Mouse (Mus musculus) layer of hippocampus, adult 11-12 months (tissue): ENCODE measurements at regions not wholly inside any gene's neighbourhood (a gene's known extent, or its start where the extent isn't known, plus 50 kb on each side); places are given as distances from the start of the nearest gene placed in this dataset.

Source experiments
- DNase-seq: peaks from one replicate; pipeline ENCODE4 v3.0.0; 2022; ENCODE audit warnings: low spot score

DNA sequence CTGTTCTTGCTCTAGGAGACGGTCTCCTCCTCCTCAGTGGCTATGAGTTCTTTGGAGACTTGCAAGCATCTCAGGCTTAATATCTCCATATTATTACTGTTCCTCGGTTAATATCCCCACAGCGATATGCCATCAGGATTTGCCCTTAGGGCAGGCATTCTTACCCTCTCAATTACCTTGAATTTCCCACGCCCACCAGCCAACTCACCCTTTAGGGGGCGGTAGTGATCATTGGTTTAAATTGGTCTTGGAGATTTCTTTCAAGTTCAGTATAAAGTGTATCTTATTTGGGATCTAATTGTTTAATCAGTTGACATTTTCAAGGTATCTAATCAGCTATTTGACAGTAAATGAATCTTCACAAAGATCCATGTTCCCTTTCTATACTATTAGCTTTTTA, 162.5 kb downstream of the Emp1 start:
- DNase-seq = peak; percentile 37

DNA sequence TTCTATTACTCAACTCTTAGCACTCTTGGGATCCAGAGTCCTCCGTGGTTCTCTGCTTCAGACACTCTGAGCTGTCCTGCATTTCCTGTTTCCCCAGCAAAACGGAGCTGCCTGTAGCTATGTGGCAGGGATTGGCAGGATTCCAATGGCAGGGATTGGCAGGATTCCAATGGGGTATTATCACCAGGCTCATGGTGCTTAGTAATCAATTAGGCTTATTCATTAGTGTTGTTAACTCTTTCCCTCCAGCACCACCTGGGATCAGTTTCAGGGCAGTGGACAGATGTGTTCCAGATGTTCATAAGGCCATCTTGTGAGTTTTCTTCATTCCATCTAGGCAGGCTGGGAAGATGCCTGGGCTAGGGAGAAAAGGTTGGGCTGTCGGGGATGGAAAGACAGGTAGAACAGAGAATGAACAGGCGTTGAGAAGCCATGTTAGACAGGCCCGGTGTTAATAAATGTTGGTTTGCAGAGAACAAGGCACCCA, 163.5 kb downstream of the Emp1 start:
- peak; percentile 52 for DNase-seq

DNA sequence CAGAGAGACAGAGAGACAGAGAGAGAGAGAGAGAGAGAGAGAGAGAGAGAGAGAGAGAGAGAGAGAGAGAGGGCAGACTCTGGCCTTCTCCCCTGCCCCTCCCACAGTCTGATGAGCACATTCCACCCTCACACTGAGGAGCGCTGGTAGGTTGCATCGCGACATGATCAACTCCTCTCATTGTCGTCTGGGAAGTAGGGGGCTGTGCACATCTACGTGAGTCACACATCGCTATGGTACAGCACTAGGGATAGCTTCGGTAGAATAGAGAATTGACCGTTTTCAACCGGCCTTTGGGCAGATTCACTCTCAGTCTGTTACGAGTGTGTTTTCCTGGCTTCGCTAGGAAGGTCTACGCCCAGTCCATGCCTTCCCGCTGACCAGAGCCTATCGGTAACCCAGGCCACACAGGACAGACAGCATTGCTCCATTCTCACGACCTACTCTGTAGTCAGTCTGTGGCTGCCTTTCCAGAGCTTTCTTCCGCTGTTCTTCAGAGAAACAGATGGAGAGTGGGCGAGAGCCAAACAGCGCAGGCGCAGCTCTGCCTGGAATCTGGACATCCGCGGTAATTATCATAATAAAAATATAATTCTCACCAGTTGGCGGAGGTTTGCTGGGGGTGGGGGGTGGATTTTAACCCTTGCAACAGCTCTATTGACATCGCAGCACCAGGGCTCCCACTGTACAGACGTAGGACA, 164.3 kb downstream of the Emp1 start:
- DNase-seq = peak; percentile 78

DNA sequence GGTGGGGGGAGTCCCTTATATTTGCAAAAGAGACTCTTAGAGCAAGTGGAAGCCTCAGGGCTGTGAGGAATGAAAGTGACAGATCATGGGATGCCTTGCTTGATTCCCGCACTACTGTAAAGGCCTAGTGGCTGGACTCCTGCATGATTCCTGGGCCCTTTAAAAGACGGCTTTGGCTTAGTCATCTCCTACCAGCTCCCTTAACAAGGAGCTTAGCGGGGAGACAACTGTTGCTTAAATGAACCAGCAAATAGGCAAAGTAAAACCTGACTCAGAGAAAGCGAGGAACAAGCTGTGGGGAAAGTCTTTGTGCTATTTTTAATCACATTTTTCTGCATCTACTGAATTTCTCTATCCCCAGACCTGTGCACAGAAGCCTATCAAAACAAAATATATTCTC, 165.5 kb downstream of the Emp1 start:
- no peak for DNase-seq

DNA sequence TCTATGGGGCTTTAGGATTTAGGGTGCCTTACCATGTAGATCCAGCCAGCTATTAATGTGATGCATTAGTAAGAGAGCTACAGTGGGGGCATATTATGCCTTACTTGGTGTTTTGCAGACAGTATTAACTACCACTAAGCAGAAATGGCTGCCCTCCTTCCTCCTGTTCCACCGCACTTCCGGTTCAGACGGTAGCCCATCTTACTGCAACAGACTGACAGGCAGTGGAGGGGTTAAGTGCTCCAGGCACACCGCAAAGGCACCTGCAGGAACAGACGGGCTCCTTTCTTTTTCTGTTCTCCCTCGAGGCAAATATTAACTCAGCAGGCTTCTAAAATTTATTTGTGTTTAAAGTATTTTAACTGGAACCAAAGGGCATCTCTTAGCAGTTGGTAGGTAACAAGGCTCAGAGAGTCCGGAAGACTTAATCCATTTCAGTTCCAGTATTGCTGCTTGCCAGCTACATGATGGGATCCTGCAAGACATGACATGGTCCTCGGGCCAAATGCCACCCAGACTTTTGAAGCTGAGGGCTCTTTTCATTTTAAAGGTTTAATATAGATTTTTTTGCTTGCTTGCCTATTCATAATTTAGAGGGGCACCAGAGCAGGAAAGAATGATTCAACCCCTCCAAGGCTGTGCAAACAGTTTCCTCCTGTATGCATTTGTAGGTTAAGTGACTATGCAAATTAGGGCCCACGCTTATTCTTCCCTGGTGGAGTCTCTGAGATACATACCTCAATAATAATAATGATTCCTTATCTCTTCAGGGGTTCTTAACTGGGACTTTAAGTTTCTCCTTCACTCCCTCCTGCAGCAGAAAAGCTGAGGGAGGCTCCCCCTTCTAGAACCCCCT, 177.7 kb downstream of the Emp1 start:
- DNase-seq = no peak

DNA sequence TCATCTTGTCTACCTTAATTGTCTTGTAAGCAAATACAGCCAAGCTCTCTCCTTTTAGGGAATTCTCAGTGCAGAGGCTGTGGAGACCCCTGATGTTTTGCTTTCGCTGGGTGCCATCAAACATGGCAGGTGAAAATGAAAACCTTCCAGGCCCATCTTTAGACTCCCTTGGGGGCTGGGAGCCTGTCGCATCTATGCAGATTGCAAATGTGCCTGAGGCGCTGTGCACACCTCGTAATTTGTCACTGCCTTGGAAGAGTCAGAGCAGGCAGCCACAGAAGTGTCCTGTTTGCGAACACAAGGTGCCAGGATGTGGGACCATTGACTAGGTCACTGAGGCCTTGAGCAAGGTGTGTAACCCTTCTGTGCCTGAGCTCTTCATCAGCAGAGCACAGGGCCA, 179.2 kb downstream of the Emp1 start:
- no peak for DNase-seq

DNA sequence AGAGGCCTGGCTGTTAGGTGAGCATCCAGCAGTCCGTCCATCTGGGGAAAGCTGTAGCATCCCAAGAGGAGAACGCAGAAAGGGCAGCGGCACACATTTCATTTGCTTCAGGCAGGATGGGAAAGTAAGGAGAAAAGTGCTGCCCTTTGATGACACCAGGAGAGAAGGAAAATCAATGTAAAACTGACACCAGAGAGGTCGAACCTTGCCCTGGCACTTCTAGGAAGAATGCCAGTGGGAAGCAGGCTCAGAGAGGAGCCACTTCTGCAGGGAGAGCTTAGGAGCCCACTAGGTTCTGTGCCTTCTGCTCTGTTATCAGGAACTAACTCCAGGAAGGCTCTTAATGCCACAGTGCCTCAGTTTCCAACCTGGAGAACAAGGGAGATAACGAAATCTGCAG, 180.0 kb downstream of the Emp1 start:
- no peak for DNase-seq

DNA sequence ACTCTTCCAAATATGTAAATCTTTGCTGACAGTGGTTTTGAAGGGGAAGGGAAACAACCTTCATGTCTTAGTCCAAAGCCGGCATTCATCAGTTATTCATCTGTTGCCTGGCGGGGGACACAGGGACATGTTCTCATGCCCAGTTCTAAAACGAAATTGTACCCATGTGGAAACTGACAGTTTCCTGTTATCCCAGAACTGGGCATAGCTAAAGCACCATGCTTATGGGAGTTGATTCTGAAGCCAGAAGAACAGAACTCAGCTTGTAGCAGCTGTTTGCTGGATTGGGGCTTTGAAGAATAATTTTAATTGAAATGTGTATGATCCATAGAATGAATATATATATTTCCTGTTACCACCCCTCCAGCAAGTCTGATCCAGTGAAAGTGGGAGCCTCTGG, 181.0 kb downstream of the Emp1 start:
- DNase-seq = no peak

DNA sequence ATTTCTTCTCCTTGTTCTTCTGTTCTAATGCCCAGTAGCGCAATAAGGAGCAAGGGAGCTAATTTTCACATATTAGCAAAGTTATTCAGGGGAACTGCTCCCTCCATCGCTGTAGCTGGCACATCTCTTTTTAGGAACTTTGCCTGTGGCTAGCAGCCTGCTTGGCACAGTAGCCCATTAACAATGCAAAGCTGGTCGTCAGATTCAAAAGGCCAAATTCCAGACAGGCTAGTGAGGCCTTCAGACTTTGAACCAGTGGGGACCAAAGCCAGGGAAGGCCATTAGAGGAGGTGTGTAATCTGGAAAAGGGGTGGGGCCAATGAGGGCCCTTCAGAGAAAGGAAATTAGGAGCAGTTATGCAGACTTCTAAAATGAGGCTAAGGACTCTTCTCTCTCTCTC, 181.5 kb downstream of the Emp1 start:
- no peak for DNase-seq

DNA sequence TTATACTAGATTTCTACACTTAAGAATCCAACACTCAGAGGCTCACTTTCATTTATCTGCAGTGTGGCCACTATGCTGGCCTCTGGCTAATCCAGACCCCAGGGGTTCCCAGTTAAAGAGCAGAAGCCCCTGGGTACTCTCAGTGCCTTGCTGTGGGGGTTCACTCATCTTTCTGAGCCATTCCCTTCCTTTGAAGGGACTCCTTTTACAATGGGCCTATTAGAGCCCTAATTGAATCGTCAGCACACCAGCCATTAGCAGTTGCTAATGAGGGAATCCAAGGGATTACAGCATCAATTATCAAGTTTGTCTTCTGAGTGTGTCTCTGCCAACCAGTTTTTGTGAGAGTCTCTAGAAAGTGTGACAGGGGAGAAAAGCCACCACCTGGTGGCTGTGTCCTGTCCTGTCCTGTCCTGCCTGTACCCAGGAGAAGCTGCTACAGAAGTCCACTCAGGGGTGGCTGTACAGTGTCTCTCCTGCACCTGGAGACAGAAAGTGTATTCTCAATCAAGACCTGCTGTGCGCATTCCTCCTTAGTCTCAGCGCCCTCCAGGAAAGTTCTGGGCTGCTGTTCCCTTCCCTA, 188.1 kb downstream of the Emp1 start:
- DNase-seq = no peak

DNA sequence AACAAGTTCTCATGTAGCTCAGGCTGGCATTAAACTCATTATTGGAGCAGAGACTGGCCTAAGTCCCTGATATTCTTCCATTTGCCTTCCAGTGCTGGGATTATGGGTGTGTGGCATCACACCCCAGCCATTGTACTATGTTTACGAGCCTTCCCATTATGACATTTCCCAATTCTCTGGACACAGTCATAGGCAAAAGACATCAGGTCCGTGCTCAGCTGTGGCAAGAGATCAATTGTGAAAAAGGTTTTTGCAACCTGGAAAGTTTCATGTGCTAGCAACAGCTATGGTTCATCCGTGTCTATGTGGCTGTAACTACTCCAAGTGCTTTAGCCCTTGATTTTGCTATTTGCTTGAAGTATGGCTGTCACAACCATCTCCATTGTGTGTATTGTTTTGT, 190.1 kb downstream of the Emp1 start:
- no peak for DNase-seq

DNA sequence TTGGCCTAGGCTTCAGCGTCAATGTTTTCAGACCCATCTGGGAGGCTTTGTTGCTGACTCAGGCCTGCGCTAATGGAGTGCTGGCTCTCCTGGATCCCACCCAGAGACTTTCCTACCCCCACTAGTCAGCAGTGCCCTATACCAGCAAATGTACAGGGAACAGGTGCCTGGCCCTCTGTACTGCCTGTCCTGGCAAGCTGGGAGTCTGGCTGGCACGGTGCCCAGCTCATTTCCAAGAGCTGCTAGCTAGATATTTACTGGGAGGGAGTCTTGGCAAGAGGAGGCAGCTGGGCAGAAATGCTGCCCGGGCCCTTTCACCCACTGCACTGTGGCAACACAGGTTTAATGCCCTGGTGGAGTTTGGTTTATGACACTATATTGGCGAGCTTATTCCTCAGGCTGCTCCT, 197.2 kb downstream of the Emp1 start:
- peak; percentile 83 for DNase-seq

DNA sequence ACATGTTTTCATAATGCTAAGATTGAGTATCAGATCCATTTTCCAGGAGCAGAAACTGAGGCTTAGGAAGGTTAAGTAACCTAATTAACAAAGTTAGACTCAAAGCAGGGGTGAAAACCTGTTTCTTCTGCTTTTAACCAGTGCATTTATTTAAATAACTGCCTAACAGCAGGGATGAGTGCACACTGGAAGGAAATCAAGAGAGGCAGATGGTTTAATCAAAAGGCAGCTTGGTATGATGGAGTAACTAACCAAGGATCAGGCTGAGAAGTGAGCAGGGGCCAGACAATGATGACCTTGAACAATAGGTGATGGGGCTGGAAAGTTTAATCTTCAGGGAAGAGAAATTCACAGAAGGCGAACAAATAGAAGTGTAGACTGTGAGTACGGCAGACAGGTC, 199.9 kb downstream of the Emp1 start:
- no peak for DNase-seq

DNA sequence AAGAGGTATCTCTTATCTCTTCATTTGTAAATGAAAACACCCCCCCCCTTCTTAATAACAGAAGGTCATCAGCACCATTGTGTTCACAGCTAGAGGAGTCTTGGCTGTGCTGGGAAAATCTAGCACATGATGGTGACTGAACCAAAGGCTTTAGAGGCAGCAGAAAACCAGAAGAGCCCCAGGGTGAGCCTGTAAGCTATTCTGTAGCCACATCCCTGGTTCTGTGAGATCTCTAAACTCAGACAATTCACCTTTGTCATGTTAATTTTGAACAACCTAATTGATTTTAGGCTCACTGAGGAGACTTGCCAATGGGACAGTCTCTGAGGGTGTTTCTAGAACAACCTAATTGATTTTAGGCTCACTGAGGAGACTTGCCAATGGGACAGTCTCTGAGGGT, 201.4 kb downstream of the Emp1 start:
- no peak for DNase-seq

DNA sequence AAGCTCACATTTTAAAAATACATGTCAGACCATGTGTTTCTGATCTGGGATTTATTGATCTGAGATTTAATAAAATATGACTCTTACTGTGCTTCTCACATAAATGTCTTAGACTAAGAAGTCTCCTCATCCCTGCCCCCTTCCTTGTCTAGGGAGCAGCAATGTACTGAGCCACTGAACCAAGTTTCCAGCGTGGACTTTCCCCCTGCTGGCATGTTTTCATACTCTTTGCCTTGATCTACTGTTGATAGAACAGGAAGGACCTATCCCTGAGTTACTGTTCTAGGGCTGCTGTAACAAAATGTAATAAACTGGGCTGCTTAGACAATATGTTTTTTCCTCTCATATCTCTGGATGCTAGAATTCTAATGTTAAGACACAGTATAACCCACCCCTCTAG, 206.7 kb downstream of the Emp1 start:
- DNase-seq = no peak

DNA sequence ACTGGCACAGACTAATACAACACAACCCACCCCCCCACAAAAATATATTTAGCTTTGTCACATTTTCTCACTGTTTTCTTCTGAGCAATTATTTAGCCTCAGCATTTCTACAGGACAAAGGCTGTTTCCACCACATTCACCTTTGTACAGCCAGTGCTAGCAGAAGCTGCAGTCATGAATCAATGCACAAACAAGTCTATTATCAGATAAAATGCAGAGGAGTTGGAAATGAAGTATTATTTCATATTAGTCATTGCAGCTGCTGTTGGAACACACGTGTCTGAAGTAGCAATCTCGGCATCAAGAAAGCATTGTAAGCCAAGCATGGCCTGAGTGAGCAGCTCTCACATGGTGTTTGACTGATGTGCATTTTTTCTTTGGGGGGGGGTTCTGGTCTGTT, 212.9 kb downstream of the Emp1 start:
- DNase-seq = no peak

DNA sequence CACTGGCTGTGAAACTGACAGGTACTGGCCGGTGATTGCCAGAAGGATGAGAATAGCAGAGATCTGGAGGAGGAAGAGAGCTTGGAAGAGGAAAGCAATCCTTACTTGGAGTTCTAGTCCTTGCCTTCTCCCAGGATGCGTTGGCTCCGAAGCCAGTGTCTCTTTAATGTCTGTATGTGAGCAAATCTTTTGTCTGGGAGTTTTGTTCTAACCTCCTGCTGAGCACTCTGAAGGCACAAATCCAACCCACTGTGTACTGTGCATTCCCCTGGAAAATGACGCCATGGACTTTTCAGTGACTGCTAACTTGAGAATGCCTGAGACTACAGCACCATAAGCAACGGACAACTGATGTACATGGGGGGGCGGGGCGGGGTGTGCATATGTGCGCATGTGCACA, 216.4 kb downstream of the Emp1 start:
- DNase-seq = no peak

DNA sequence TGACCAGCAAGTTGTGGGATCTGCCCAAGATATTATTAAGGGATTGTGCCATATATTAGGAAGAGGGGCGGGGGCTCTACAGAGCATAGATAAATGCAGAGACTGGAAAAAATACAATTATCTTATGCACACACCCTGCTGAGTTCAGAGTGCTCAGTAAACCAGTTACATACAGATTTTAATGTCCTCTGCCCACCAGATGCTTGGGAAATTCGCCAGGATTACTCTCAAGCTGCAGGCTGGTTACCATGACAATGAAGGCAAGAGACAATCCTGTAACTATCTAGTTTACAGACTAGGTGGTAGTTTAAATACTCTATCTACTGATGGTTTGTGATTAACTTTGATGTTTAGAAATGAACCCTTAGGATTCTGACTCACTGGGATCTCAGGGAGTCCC, 220.2 kb downstream of the Emp1 start:
- peak; percentile 57 for DNase-seq

DNA sequence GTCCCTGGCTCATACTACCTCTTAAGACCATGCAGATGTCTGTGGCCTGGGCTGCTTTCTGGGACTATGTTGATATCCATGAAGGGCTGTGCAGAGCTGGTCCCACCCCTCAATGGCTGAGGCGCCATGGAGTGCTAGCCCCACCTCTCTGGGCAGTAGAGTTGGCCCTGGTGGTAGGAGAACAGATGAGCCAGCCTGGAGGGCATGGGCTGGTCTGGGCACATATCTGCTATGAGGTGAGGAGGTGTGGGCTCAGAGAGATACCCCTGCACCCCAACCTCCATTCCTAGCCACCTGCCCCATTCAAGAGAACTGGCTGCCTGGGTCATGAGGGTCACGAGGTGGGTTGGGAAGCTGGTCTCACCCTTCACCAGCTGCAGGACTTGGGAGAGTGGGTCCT, 222.4 kb downstream of the Emp1 start:
- no peak for DNase-seq

DNA sequence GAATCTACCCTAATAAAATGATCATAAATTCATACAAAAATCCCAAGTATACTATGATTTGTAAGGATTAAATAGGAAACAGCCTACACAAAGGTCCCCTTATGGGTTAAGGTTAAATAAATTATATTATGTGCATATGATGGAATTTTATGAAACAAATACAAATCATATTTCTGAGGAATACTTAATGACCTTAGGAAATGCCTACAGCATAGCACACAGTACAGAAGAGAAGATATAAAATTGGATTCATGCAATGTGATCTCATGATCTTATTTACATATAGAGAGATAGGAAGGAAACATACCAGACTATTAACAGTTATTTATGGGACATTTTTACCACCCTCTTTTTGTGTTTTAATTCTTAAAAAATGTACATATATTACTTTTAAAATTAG, 227.7 kb downstream of the Emp1 start:
- DNase-seq = no peak

DNA sequence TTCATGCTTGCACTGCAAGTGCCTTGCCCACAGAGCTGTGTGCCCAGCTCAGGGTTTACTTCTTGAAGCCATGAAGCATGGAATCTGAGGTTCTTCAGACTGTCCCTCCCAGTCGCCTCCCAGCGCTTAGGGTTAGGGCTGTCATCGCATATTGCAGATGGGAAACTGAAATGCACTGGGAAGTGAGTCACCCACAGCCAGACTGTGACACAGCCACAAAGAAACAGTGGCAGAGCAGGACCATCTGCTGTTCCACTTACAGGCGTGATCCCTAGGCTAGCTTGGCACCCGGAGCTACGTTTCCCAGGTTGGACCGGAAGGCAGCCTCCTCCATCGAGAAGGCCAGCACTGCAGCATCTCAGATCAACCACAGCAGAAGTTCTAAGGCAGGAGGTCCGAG, 228.7 kb downstream of the Emp1 start:
- DNase-seq = peak; percentile 55

DNA sequence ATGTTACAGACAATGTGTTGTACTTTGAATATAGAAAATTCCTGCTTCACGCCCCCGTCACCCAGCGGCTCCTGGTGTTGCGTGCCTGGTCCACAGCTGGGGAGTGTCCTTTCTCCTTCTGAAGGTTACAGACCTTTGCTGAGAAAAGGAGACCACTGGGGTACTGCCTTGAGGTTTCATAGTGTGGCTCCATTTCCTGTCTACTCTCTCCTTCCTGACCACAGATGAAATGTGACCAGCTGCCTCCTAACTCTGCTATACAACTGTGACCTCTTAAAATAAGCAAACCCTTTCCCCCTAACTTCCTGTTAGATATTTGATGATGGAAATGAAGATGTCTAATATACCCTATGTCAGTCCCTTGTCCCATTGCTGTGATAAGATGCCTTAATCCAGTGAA, 234.0 kb downstream of the Emp1 start:
- DNase-seq = no peak

DNA sequence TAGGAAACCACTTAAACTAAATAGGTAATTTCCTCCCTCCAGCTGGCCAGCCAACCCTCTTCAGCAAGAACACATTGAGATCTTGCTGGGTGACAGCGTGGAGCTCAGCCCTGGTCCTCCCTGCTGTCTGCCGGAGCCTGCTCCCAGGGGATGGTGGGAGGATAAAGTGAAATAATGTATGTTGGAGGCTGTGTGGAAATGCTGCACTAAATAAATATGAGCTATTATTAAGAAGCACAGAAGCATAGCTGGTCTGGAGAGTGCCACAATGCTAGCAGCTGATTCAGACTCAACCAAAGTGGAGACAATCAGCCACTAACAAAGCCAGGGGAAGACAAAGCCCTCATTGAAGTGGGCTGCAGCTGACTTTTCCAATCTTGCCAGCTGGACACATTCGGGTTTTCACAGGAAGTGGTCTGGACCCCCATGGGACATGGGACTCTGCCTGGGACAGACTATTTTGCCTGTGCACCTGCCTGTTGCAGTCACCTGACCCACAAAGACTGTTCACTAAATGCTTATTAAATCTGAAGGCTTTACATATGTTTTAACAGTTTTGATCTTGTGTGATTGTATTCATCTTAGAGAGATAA, 248.3 kb downstream of the Emp1 start:
- DNase-seq = no peak
